Mouse (Mus musculus) heart, postnatal 25 days (tissue): ENCODE measurements around the gene Nfe2l3. TPM values are rescaled to one million over a fixed set of nuclear protein-coding genes. Genes with fewer than 3 reads are reported as not detected.
A peak's percentile ranks its signal among the peaks of the same experiment; 100 is the strongest.
"Not testable (repeated sequence)": the region's sequence is repeated elsewhere in the genome, so short reads cannot be mapped to it uniquely, and the experiment has no call there.

Experiments used
- DNase-seq: peaks from one replicate; pipeline ENCODE4 v3.0.0; 2022; ENCODE audit warnings: low spot score
- intact Hi-C: fragments of 180-260 bp; cut with DNase I; formaldehyde crosslinking; loops from one replicate; pipeline ENCODE4 v1.15.1; 2025
- total RNA-seq, 2 experiments: library from RNA; stranded (reverse); gene quantifications; 2 replicates each; pipeline ENCODE4 v1.2.3; 2021

Nfe2l3 gene
- total RNA-seq, 2 experiments from 2014 or later = 0.31 to 0.53 TPM

GRCm38 (mm10) chr6:51481548-51481947 is 49.1 kb downstream of the Nfe2l3 start:
- no peak for DNase-seq
- intact Hi-C loops = no loop called here

DNA sequence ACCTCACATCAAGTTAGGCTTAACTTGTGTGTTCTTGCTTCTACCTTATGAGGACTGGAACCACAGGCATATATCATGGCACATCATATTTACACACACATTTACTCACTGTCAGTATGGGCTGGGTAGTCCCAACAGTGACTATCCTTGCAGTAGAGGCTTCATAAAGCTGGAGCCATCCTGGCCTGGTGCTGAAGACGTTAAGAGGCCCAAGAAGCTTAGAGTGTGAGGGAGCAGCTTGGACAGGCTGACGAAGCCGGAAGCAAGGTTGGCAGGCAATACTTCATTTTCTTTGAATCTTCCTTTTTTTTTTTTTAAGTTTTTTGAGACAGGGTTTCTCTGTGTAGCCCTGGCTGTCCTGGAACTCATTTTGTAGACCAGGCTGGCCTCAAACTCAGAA is 51.4 kb downstream of the Nfe2l3 start:
- no peak for DNase-seq
- intact Hi-C loops = no loop called here

GRCm38 (mm10) chr6:51484556-51484955 is 52.1 kb downstream of the Nfe2l3 start:
- intact Hi-C loops, DNase-seq: not testable (repeated sequence)

DNA sequence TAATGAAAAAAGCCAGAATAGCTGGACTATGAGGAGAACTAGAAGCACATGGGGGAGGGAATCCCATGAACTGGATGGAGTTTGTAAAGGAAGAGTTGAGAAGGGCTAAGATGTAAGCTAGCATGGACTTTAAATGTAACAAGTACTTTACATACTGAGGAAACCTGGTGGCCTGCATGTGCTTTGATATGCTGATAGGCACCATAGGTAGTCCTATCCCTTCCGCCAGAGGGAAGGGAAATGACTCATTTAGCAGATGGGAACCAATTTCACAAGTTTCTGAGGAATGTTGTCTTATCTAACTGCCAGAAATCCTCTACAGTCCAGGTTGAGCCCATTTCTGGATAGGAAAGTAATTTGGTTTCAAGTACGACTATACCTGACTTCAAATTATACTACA is 53.2 kb downstream of the Nfe2l3 start:
- DNase-seq = no peak
- intact Hi-C loops = no loop called here

- intact Hi-C loops = no loop called here
- DNase-seq = no peak
Measured at GRCm38 (mm10) chr6:51486076-51486710, 53.7 kb downstream of the Nfe2l3 start.

GRCm38 (mm10) chr6:51486731-51487130 is 54.3 kb downstream of the Nfe2l3 start:
- no peak for DNase-seq
- intact Hi-C loops = no loop called here

GRCm38 (mm10) chr6:51489787-51490186 is 57.3 kb downstream of the Nfe2l3 start:
- intact Hi-C loops = no loop called here
- DNase-seq = peak; percentile 57

- DNase-seq = no peak
- intact Hi-C loops = no loop called here
Measured at GRCm38 (mm10) chr6:51497321-51498111, 65.0 kb downstream of the Nfe2l3 start.

DNA sequence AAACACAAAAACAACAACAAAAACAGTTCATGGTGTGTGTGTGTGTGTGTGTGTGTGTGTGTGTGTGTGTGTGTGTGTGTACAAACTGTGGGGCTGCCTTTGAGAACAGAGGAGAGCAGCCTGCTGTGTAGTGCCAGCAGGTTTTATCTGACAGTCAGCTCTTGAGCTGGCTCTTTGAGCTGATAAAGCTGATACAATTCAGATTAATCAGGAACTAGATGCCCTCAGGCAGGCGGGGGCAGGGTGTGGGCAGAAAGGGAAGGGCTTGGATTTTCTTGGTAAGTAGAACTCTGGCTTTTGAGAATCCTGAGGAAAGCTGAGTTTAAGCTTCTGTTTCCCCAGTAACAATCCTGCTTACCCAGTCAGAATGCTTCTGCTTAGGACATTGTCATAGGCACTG is 73.2 kb downstream of the Nfe2l3 start:
- intact Hi-C loops = loop anchor here (5.0 kb wide), 1 partner anchor 123 kb away; no protein-coding TSS in a partner anchor
- DNase-seq = no peak

- intact Hi-C loops = loop anchor here (5.0 kb wide), 1 partner anchor 125 kb away; no protein-coding TSS in a partner anchor
- no peak for DNase-seq
Measured at GRCm38 (mm10) chr6:51507556-51507955, 75.1 kb downstream of the Nfe2l3 start.

Other genes with a start within 250 kb of the Nfe2l3 start
- gene Hnrnpa2b1, start 37.2 kb downstream of the Nfe2l3 start, total RNA-seq = 100 to 1,000 TPM; 387 to 461 TPM
- 10 to 100 TPM; 64.6 to 73.5 TPM for gene Cbx3, start 37.7 kb downstream of the Nfe2l3 start, total RNA-seq
- gene Snx10, start 91.2 kb downstream of the Nfe2l3 start, total RNA-seq = 10 to 100 TPM; 10.2 to 11.3 TPM